Mouse (Mus musculus) left cerebral cortex, adult 2 months (tissue): ENCODE results near the gene Gck. TPM values are rescaled to one million over a fixed set of nuclear protein-coding genes. Genes with fewer than 3 reads are reported as not detected.
"Not testable (repeated sequence)": the region's sequence is repeated elsewhere in the genome, so short reads cannot be mapped to it uniquely, and the experiment has no call there.

Experiments
- DNase-seq, 2 experiments: peaks; one replicate each; pipeline ENCODE4 v3.0.0; 2021 to 2022; ENCODE audit warnings: low spot score in 2 of 2, mixed read lengths in 1 of 2; ENCODE audit errors: extremely low spot score in 1 of 2
- H3K27ac ChIP-seq: fragments of 200-600 bp; 2 replicates; pipeline ENCODE4 v1.8.1; 2022
- H3K4me3 ChIP-seq: fragments of 200-600 bp; 2 replicates; pipeline ENCODE4 v1.8.1; 2022
- CTCF ChIP-seq: fragments of 200-600 bp; IDR thresholded peaks from 2 replicates; pipeline ENCODE4 v1.8.1; 2022; ENCODE audit warnings: antibody characterized with exemption, mild to moderate bottlenecking, moderate library complexity
- intact Hi-C: fragments of 180-260 bp; cut with DNase I; formaldehyde crosslinking; loops from one replicate; pipeline ENCODE4 v1.15.1; 2025
- total RNA-seq, 2 experiments: library from RNA; stranded (reverse); gene quantifications; 2 replicates each; pipeline ENCODE4 v1.2.3; 2021

Gene Gck
- total RNA-seq, 2 experiments from 2014 or later: 1.7 to 2.4 TPM

GRCm38 (mm10) chr11:5954435-5954834 lies 4.6 kb upstream of the Gck start:
- no peak overlapping the region for H3K27ac ChIP-seq
- no peak overlapping the region for H3K4me3 ChIP-seq
- intact Hi-C loops: loop anchor here (2.0 kb wide), 1 partner anchor 76 kb away; the partner anchor contains the start of gene Pold2
- TF ChIP-seq CTCF: no peak
- no peak for DNase-seq

- TF ChIP-seq CTCF: peak; percentile 62
- Histone ChIP-seq H3K4me3 (no peak overlapping the region), H3K27ac (no peak overlapping the region)
- intact Hi-C loops: no loop called here
- DNase-seq: no peak
Measured at GRCm38 (mm10) chr11:5953130-5953765, 3.4 kb upstream of the Gck start.

GRCm38 (mm10) chr11:5952501-5952900 lies 2.6 kb upstream of the Gck start:
- TF ChIP-seq CTCF: no peak
- intact Hi-C loops: no loop called here
- DNase-seq: no peak
- no peak overlapping the region for H3K27ac ChIP-seq
- H3K4me3 ChIP-seq: no peak overlapping the region

- TF ChIP-seq CTCF: no peak
- DNase-seq: no peak
- Histone ChIP-seq H3K27ac (no peak overlapping the region), H3K4me3 (no peak overlapping the region)
- intact Hi-C loops: no loop called here
Measured at GRCm38 (mm10) chr11:5948546-5949250, 1.2 kb downstream of the Gck start.

- H3K4me3 ChIP-seq: no peak overlapping the region
- intact Hi-C loops: no loop called here
- DNase-seq: no peak
- H3K27ac ChIP-seq: no peak overlapping the region
- no peak for TF ChIP-seq CTCF
Measured at GRCm38 (mm10) chr11:5947796-5948195, 2.1 kb downstream of the Gck start.

GRCm38 (mm10) chr11:5945096-5945495 lies 4.8 kb downstream of the Gck start:
- no peak for TF ChIP-seq CTCF
- intact Hi-C loops: no loop called here
- Histone ChIP-seq H3K4me3 (no peak overlapping the region), H3K27ac (no peak overlapping the region)
- no peak for DNase-seq

- no peak for TF ChIP-seq CTCF
- H3K27ac ChIP-seq: no peak overlapping the region
- intact Hi-C loops: no loop called here
- H3K4me3 ChIP-seq: no peak overlapping the region
- no peak for DNase-seq
Measured at GRCm38 (mm10) chr11:5942966-5943365, 6.9 kb downstream of the Gck start.

GRCm38 (mm10) chr11:5934531-5934930 lies 15.3 kb downstream of the Gck start:
- H3K27ac ChIP-seq, H3K4me3 ChIP-seq, DNase-seq, intact Hi-C loops: not testable (repeated sequence)

GRCm38 (mm10) chr11:5931947-5932346 lies 17.9 kb downstream of the Gck start:
- not testable (repeated sequence) for DNase-seq

GRCm38 (mm10) chr11:5930578-5930977 lies 19.3 kb downstream of the Gck start:
- intact Hi-C loops: no loop called here
- Histone ChIP-seq H3K27ac (no peak overlapping the region), H3K4me3 (no peak overlapping the region)
- DNase-seq: no peak
- no peak for TF ChIP-seq CTCF

More at GRCm38 (mm10) chr11:5931947-5932346, 17.9 kb downstream of the Gck start:
- intact Hi-C loops, H3K27ac ChIP-seq, H3K4me3 ChIP-seq: not testable (repeated sequence)
- TF ChIP-seq CTCF: peak; percentile 17

GRCm38 (mm10) chr11:5926696-5927220 lies 23.1 kb downstream of the Gck start:
- Histone ChIP-seq H3K4me3 (no peak overlapping the region), H3K27ac (no peak overlapping the region)
- DNase-seq: no peak
- intact Hi-C loops: no loop called here
- TF ChIP-seq CTCF: no peak

GRCm38 (mm10) chr11:5924699-5925098 lies 25.2 kb downstream of the Gck start:
- H3K27ac ChIP-seq: no peak overlapping the region
- intact Hi-C loops: no loop called here
- TF ChIP-seq CTCF: no peak
- H3K4me3 ChIP-seq: no peak overlapping the region
- DNase-seq: no peak
